Mouse (Mus musculus): ENCODE data around the gene Otud3.
"Not testable (repeated sequence)": the region's sequence is repeated elsewhere in the genome, so short reads cannot be mapped to it uniquely, and the experiment has no call there.

The Otud3 gene

DNA sequence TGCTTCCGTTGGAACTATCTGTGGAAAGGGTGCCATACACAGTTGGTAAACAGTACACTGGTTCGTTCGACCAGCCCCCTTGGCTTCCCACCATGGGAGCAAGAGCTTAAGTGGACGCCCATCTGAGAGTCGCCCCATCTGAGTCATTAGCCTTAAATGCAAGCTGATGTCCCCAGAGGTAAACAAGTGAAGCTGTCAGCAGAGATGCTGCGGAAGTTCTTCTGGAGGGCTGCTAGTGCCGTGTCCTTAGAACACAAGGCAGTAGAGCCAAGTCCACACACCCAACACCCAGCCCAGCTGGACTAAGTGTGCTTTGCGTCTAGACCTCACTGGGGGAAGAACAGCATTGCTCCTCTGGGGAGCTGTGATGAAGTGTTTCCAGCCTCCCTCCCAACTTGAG lies 24.1 kb downstream of the Otud3 start:
- no peak for DNase-seq (ENCODE audit: low spot score)

DNA sequence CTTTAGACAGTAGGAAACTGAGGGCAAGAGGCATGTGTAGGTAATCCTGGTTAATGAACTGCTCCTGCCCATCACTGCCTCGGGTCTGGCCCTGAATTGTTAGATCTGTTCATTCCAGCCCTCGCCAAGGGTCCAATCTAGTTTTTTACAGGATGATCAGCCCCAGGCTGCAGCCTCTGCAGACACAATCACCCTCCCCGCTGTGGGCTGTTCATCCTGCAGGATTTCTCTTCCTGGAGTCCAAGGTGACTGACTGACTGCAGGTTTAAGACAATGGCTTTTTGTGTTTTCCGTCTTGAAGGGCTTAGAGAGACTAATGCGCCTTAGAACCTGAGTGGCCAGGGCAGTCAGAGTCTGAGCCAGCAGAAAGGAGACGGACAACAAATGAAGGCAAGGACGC lies 24.6 kb downstream of the Otud3 start:
- no peak for DNase-seq (ENCODE audit: low spot score)

DNA sequence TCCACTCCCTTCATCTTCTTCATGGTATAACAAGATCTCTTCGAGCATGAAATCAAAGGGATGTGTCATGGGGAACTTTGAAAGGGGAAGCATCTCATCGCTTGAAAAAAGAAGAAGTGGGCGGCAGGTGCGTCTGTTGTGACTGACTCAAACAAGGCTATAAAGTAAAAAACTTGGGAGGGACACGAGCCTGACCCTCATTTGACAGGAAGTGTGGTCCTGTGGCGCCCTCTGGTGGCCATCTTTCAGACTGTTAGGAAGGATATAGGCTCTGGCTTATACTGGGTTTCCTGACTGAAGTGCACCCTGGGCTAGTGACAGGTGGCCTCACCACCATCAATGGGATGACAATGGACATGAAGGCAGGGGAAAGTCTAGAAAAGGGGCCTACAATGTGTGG lies 29.5 kb downstream of the Otud3 start:
- DNase-seq (ENCODE audit: low spot score) = peak; percentile 65

DNA sequence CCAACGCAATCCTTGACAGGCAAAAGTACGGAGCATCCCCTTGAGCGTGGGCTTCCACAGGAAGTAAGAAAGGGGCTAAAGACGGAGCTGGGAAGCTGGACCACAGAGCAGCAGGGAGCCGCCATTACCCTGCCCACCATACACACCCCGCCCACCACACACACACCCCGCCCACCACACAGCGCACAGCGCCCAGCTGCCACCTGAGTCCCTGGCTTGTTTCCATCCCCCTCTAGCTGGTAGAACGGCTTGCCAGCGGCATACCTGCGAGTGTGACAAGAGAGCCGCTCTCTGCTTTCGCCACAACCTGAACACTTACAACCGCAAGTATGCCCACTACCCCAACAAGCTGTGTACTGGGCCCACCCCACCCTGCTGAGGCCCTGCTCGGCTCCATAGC lies 31.6 kb downstream of the Otud3 start:
- no peak for DNase-seq (ENCODE audit: low spot score)

DNA sequence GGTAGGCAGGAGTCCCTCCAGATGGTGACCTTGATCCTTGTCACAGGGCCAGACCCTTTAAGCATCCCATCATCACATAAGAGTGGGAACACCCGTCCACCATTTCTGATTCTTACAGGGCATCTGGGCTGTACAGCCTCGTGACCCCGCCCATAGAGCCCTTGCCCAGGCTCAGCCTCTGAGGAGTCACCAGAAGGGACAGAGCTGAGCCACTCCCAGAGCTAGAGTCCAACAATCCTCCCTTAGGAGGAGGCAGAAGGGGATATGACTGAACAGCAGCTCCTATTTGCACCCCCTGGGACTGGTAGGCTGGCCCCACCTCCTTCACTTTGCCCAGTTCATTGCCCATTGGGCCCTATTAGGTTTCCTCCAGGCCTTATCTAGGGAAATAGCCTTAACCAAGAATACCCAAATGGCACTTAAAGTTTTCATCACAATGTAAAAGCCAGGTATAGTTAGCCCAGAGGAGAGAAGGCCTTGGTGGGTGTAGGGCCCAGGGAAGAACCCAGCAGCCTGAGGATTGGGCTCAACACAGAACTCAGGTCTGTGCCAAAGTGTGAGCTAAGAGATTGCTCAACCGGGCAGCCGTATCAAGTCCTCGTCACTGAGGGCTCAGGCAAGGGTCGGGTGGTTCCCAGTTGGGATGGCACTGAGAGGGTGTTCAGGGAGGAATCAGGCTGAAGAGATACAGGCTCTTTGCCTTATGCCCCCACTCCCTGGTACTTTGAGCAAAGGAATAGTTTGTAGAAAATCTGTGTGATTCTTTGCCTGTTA lies 32.7 kb downstream of the Otud3 start:
- no peak for DNase-seq (ENCODE audit: low spot score)

DNA sequence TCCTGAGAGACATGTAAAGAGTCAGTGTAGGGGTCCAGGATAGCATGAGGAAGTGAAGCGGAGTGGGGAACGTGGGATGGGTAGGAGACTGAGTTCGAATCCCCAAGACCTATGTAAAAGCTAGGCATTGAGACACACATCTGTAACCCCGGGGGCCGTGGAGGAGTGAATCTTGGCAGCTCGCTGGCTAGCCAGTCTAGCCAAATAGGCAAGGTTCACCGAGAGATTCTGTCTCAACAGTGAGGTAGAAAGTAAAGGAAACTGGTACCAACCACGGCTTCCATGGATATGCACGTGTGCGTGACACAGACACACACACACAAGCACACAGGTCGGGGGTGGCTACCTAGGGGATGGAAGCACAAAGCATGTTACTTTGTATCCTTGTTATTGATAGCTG lies 33.9 kb downstream of the Otud3 start:
- no peak for DNase-seq (ENCODE audit: low spot score)

DNA sequence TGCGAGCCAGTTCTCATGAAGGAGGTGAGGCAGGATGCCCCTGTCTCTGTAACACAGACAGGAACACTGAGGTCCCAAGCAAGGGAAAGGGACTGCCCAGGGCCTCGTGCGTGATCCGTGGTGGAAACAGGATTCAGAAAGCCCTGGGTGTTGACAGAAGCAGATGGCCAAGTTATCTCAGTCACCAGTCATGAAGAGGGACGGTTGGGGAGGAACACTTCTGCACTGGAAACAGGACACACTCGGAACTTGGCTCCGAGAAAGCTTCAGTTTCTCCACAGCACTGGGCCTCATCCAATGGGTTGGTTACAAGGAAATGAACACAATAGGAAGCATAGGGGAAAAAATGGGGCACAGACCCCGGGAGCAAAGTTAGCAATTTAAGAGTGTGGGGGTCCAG lies 35.0 kb downstream of the Otud3 start:
- DNase-seq (ENCODE audit: low spot score) = no peak

DNA sequence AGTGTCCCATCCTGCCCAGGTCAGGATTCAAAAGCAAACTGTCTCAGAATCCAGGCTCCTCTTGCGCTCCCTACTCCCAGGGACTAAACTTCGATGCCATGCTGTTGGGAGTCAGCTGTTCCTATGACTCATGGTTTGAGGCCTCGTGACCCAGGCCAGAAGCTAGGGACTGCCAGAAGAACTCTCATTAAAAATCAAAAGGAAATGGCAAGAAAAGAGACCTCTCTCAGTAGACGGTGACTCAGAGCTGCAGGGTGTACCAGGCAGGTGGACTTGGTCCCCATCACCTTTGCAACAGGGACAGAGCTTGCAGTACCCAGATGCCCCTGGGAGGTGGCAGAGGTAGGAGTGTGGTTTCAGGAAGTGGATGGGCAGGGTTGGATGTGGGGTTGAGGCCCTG lies 36.0 kb downstream of the Otud3 start, which contains the start of gene Pla2g2e:
Pla2g2e (plus strand) TSS at position 212 of the 400 bp plus-strand sequence.
- DNase-seq (ENCODE audit: low spot score) = no peak

DNA sequence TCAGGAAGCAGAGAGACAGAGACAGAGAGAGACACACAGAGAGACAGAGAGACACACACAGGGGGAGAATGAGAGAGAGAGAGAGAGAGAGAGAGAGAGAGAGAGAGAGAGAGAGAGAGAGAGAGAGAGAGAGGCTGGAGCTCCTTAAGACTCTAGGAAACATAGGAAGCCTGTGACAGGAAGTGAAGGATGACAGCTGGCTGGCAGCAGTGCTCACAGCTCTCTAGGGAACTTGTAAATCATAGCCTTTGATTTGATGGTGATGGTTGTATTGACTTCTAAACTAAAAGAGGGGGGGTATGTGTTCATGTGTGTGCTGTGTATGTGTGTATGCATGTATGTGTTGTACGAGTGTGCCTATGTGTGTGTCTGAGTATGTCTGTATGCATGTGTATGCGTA lies 37.8 kb downstream of the Otud3 start:
- DNase-seq (ENCODE audit: low spot score) = no peak

DNA sequence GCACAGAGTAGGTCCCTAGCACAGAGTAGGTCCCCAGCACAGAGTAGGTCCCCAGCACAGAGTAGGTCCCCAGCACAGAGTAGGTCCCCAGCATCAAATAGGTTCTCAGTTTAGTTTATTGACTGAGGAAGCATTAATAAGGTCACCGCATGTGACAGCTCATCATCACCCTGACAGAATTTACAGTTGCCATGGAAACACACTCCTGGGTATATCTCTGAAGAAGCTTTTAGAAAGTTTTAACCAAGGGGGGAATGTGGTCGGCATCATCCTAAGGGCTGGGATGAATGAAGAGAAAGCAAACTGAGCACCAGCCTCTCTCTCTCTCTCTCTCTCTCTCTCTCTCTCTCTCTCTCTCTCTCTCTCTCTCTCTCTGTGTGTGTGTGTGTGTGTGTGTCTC lies 38.5 kb downstream of the Otud3 start:
- DNase-seq (ENCODE audit: low spot score) = not testable (repeated sequence)

DNA sequence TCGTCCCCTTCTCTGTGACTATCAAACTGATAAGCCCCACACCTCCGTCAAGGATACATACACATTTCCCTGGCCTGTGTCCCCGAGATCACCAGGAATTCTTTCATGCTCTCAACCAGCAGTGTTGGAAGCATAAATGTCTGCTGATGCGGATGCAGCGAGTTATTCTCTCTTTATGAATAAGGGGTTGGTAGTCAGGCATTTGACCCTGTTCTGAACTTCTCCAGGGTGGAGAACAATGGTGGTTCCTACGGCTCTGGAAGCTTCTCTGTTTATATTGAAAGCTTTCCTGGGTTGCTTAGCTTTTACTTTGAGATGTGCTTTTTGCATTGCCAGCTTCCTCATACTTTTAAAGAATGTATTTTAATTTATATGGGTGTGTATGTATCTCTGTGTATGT lies 39.9 kb downstream of the Otud3 start, which contains the start of gene Gm13030:
Gm13030 (minus strand) TSS at position 101 of the 400 bp plus-strand sequence.
- DNase-seq (ENCODE audit: low spot score) = no peak

DNA sequence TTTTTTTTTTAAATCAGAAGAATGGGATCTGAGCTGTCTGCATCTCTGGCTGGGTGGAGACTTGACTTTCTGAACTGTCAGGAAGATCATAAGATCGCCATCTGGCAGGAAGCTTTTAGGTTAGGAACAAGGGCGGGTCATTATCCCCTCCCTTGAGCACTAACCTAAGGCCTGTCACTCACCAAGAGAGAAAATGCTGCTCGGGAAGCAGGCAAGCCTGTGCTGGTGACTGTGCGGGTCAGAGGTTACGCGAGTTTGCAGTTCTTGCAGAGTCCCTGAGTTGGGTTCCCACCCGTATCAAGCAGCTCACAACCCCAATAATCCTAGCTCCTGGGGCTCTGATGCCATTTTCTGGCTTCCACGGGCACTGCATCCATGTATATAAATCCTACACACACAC lies 45.1 kb downstream of the Otud3 start:
- DNase-seq (ENCODE audit: low spot score) = no peak

DNA sequence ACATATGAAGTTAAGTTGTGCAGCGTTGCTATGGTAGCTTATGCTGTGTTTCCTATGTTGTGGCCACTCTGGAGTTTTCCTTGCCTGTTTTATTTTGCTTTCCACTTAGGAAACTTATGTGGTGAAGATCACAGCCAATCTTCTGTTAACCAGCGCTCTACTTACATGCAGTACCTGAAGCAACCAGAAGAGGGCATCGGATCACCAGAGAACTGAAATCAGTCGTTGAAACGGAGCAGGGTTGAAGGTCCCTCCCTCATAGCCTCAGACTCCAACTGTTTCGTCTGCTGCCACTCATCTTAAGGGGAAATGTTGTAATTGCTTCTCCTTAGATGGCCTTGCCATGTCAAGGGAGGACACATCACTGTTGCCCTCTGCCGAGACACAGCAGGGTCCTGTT lies 47.3 kb downstream of the Otud3 start:
- DNase-seq (ENCODE audit: low spot score) = peak; percentile 48

DNA sequence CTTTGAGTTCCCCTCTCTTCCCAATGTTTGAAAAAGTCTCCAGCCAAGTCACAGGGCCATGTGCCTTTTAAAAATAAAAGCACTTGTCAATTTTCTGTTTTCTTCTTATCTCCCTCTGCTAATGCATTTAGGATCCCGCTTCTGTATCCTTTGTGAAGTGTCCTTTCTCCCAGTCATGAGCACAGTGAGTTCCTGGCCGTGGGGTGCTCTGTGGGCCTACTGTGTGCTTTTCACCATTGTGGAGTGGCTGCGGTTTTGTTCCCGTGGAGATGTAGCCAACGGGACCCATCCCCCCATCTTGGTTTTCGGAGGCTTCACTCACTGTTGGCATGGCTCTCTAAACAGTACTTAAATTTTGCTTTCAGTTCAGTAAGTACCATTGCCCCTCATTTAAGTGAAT lies 47.8 kb downstream of the Otud3 start:
- DNase-seq (ENCODE audit: low spot score) = no peak

DNA sequence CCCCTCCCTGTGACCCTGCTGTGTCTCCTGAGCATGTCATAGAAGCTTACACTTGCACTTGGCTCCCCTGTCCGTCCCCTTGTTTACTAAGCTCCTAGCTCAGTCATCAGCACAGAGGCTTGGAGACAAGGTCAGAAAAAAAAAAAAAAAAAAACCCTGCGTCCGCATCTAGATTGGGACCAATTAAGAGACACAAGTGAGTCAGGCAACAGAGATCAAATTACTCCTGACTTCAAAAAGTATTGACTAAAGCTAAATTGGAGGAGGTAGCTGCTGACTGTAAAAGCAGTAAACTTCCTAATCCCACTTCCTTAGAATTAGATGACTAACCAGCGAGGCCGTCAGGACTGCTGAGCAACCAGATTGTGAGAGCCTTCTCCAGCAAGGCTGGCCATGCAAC lies 48.7 kb downstream of the Otud3 start:
- DNase-seq (ENCODE audit: low spot score) = no peak

DNA sequence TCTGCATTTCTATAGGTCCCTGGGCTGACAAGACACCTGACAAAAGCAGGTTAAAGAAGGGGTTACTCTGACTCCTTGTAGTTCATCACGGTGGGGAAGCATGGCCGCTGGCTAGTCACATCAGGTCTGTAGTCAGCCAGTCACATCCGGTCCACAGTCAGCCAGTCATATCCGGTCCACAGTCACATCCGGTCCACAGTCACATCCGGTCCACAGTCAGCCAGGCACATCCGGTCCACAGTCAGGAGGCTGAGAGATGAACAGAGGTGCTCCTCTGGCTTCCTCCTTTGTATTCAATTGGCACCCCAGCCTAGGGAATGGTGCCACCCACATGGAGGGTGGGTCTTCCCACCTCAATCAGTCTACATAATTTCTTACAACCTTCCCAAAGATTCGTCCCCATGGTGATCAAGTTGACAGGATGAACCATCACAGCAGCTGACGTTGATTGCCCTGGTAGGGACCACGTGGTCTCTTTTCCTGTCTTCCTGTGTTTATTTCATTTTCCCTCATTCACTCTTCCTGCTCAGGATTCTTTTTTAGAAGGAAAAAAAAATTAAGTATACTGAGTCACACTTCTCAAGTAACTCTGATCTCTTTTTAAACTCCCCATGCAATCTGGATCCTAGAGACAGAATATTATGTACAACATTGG lies 50.3 kb downstream of the Otud3 start, which contains the start of gene Pla2g5:
Pla2g5 (minus strand) TSS at position 139 of the 655 bp plus-strand sequence.
- DNase-seq (ENCODE audit: low spot score) = no peak

DNA sequence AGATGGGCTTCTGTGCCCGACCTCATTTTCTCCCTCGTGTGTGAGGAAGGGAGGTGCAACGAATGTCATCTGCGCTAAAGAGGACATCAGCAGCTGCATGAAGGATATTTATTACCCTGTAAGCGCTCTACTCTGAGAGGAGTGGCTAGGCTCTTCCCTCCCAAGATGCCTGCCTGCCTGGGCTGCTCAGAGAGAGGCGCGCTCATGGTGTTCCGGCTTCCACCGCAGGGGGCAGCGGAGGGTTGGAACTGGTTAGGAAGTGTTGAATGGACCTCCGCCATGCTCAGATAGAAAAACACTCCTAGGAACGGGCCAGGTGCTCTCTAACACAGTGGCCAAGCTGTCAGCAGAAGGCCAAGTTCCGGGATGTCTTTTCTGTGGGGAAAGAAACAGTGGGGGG lies 54.0 kb downstream of the Otud3 start:
- DNase-seq (ENCODE audit: low spot score) = no peak

DNA sequence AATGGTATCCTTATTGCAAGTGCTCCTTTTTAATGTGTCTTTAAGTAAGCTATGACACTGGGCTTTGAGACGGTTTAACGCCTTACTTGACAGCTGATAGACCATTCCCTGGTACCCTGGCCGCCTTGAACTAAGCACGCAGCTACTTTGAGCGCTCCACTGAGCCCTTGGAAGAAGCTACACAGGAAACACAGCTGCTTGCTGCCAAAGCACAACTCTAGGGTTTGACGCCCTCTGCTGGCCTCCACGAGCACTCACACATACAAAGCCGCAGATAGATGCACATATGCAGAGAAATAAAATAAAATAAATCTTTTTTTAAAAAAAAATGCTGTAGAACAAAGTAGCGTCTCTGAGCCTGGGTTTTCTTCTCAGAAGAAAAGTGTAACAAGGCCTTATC lies 54.5 kb downstream of the Otud3 start:
- DNase-seq (ENCODE audit: low spot score) = no peak

DNA sequence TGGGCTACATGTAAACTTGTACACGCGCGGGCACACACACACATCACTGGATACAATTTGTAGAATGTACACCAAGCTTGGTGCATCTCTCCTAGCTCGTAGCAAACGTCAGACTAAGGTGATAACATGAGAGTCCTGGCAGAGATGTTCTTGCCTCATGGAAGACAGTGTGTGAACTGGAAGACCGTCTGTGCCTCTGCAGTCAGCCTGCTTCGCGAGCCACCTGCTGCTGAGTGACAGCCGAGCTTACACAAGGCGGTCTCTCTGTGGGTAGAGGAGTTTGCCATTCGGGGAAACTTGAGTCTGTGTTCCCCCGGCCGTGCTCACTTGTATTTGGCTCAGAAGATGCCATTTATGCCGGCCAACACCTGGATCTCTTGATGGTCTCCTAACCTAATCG lies 55.3 kb downstream of the Otud3 start:
- DNase-seq (ENCODE audit: low spot score) = no peak

DNA sequence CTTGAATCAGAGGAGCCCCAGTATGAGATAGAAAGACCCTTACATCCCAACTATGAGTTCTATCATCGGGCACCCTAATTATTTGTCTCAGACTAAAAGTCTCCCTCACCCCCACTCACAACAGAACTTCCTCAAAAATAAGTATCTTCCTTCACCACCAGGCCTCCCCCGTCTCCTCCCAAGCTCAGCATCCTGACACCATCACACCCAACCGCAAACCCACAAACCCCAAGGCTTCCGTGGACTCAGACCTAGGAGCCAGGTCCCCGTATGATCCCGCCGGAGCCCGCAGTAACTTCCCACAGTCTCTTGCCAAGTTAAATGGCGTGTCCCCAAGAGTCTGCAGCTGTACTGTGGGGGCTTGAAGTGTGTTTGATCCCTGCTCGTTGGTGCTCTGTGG lies 56.2 kb downstream of the Otud3 start:
- no peak for DNase-seq (ENCODE audit: low spot score)

DNA sequence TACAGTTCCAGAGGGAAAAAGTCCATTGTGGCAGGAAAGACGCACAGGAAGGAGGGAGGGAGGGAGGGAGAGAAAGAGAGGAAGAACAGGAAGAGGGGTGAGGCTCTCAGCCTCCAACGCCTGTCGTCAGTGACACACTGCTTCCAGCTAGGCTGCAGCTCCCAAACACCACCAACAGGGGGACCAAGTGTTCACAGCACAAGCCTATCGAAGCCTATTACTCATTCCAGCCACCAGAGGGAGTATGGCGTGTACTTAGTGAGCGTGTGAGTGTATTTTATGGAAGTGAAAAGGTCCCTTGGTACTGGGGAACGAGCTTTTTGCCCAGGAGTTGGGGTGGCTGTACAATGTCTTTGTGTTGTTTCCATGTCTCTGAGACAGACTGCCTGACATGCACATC lies 57.3 kb downstream of the Otud3 start:
- peak; percentile 69 for DNase-seq (ENCODE audit: low spot score)

DNA sequence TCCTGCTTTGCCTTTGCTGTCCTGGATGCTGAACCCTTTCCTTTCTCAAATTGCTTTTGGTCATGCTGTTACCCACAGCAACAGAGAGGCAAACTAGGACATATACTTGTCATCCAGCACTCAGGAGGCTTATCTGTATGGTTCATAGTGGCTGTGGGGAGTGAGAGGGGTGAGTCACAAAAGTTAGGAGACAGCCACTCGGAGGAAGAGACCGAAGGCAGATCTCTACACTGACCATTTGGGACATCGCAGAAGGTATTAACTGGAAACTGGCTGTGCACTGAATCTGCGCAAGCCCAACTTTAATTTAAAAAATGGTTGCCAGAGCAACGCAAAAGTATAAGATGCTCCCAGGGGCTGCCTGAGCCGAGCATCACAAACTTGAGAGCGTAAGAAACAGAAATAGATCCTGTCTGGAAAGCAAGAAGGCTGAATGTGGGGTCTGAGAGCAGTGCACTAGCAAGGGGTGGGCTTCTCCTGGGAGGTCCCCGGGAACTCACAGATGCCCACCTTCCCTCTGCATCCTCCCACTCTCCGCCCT lies 58.6 kb downstream of the Otud3 start:
- no peak for DNase-seq (ENCODE audit: low spot score)

DNA sequence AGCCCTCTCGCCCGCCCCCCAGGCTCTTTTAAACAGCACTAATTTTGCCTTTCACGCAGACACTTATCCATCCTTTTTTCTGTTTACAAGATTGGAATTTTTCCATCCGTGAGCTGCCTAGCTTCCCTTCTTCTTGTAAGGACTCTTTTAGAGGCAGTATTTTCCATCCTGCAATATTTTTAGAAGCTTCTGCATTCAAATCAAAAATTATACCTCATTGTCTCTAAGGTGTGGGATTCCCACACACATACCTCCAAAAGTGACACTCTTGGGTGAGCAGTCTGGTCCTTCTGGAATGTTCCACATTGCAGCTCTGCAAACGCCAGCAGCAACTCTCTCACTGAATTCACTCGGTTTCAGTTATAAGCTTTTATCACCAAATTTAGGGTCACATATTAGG lies 60.8 kb downstream of the Otud3 start:
- no peak for DNase-seq (ENCODE audit: low spot score)

Measured in c-Kit-positive CD71-positive TER-119-positive erythroid progenitor cells, embryonic 14.5 days (primary cell).